Mouse (Mus musculus) thymus, adult 18-20 months (tissue): ENCODE results near the gene Frzb.
"Not testable (repeated sequence)": the region's sequence is repeated elsewhere in the genome, so short reads cannot be mapped to it uniquely, and the experiment has no call there.

Experiments
- DNase-seq, 2 experiments: peaks; one replicate each; pipeline ENCODE4 v3.0.0; 2022; ENCODE audit warnings: mixed read lengths in 2 of 2

Frzb gene

GRCm38 (mm10) chr2:80447291-80447791 lies at the start of gene Frzb:
Gene Frzb, minus strand, starts transcription at chr2:80447625.
- no peak for DNase-seq

GRCm38 (mm10) chr2:80495304-80495703 lies 47.9 kb upstream of the Frzb start:
- not testable (repeated sequence) for DNase-seq

GRCm38 (mm10) chr2:80486851-80487250 lies 39.4 kb upstream of the Frzb start:
- DNase-seq, result no peak

DNA sequence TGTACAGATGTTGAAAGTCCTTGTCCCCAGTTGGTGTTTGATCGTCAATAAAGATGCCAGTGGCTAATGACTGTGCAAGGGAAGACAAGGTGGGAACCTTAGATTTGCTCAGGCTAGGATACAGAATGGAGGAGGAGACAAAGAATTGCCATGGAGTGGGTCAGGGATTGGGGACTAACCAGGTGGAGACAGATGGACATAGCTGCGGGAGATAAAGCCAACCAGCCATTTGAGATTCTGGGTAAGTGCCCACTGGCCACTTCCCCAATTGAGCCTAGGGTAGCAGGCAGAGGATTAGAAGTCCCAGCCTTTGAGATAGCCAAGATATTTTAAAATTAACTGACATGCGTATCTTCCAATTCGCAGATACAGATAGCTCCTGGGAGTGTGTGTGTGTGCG lies 37.5 kb upstream of the Frzb start:
- DNase-seq, result no peak

- DNase-seq, result no peak
Measured at GRCm38 (mm10) chr2:80475831-80476230, 28.4 kb upstream of the Frzb start.

DNA sequence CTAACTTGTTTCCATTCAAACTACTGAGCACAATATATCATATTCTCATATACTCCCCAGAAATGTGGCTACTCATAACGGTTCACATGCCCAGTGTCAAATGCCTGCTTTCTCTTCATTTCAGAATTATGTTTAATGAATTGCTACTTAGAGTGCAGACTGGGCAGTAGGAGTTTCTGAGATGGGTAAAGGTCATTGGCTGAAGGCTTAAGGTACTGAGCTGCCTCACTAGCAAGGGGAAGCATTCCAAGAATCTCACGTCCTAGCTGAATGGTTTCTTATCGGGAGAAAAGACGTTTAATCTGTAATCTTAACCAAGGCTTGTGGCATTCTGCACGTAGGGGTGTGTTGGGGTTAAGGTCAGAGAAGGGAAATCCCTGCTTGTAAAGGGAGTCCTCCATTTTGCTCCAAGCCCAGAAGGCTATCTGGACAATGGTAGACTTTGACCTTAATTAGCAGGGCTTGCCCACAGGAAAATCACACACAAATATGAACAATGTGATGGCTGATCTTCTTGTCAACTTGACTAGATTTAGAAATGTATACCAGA lies 26.9 kb upstream of the Frzb start:
- DNase-seq, result no peak

- no peak for DNase-seq
Measured at GRCm38 (mm10) chr2:80465991-80466821, 18.8 kb upstream of the Frzb start.

GRCm38 (mm10) chr2:80461827-80462226 lies 14.4 kb upstream of the Frzb start:
- DNase-seq, result no peak

DNA sequence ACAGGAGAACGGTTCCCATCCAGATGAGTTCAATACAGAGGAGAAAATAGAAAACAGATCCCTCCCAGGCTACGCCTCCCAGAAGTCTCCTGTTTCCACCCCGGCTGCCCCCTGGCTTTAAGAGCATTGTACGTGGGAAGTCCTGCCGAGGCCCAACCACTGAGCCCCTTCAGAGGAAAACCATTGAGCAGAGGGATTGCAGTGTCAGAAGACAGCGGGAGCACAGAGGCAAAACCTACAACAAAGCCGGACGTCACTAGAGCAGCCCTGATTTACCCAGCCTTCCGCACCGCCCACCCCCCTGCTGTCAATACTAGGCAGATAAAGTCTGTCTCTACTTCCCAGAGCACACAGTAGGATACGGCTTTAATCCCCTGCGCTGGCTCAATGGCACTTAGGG lies 806 bp upstream of the Frzb start:
- DNase-seq, result no peak

DNA sequence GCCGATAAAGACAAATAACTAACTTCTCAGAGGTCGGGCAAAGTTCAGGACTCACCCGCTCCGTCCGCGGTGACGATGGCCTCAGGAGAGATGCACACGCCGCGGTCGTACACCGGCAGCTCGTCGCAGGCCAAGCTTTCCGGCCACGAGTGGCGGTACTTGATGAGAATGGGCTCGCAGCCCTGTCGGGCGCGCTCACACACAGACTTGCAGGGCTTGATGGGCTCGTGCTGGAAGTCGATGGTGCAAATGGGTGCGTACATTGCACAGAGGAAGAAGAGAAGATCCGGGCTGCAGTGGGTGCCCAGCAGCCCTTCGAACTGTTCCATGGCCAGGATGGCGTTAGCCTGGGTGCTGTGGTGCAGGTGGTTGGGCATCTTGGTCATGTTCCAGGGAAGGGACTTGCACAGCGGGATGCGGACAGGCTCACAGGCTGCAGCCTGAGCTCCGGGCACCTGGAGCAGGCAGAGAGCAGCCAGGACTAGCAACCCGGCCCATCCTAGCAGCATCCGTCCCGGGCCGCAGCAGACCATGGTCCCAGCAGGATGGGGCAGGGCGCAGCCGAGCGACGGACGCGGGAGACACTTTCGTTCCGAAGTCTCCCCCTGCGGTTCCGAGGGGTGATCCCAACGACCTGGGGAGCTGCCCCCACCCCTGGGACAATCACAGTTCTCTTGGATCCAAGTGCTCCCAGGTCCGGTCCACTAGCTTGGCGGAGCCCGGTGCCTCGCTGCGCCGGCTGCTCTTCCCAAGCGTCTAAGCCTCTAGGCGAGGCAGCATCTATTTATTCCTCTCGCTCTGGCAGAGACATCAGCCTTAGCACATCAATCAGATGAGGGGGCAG lies 895 bp downstream of the Frzb start:
- no peak for DNase-seq

GRCm38 (mm10) chr2:80445926-80446307 lies 1.5 kb downstream of the Frzb start:
- DNase-seq, result no peak

DNA sequence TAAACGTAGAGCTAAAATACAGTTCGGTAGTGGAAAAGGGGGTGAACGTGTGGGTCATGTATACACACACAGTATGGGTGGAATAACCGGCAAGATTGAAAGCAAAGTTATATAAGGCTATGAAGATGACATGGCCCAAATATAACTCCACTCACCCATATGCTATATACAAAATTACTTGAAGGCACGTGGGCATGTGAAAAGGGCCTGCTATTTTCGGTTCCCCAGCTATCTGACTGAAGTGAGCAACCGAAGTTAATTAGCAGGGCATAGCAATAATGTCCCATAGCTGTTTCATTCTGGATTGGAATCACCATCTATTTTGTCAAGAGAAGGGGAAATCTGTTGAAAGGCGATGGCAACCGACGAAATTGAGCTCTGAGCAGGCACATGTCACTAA lies 1.9 kb downstream of the Frzb start:
- DNase-seq, result no peak

DNA sequence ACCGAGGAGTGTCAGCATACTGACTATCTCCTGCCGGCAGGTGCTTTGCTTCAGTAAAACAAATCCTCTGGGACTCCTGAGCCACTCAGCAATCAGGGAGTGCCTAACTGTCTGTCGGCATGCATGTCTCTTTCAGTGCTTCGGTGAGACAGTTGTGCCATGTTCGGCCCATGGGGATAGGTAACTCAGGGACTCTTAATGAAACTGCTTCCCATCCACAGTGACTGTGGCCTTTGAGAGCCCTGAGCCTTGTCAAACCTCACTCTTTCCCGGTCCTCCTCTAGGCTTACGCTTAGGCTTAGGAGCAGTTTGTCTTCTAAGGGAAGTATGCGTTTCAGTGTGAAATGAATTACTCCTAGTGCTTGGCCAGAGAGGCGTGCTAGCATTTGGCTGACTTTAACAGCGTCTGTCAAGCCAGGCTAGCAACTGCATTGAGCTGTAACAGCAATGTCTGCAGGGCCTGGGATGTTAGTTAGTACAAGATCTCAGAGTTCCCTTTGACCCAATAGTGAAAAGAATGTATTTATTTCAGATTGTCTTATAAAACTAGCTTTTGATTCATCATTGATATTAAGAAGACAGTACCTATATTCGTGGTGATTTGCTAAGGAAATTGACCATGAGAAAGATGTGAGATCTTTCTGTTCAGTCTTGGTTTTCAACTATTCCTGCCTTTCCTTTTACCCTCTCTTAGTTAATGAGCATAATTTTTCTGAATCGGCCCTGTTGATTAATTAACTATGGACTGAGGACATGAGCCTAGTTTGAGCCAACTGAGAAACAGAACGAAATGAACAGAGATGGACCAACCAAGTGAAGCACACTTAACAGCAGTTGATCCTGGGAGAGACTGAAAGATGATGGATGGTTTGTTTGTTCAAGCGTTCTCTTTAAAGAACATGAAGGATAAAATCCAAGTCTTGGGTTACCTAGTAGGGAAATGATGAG lies 2.7 kb downstream of the Frzb start:
- no peak for DNase-seq

GRCm38 (mm10) chr2:80443962-80444361 lies 3.5 kb downstream of the Frzb start:
- DNase-seq, result no peak

DNA sequence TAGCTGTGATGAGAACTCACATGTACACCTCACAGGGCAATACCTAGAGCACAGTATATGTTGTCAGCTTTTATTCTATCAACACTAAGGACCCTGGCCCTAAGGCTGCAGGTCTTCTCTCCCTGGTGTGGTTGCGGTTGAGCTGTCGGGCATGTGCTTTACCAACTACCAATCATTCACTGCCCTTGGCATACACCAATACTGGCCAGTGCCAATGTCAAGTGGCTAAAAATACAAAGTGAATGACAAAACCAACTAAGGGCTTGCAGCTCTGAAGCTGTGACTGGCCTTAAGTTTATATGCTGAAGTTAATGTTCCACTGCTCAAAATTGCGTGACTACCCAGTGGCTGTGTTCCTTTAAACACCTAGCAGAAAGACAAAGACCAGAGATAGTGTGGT lies 6.0 kb downstream of the Frzb start:
- DNase-seq, result no peak

- no peak for DNase-seq
Measured at GRCm38 (mm10) chr2:80438854-80439253, 8.6 kb downstream of the Frzb start.

GRCm38 (mm10) chr2:80437401-80437800 lies 10.0 kb downstream of the Frzb start:
- no peak for DNase-seq

GRCm38 (mm10) chr2:80434783-80435572 lies 12.4 kb downstream of the Frzb start:
- no peak for DNase-seq

DNA sequence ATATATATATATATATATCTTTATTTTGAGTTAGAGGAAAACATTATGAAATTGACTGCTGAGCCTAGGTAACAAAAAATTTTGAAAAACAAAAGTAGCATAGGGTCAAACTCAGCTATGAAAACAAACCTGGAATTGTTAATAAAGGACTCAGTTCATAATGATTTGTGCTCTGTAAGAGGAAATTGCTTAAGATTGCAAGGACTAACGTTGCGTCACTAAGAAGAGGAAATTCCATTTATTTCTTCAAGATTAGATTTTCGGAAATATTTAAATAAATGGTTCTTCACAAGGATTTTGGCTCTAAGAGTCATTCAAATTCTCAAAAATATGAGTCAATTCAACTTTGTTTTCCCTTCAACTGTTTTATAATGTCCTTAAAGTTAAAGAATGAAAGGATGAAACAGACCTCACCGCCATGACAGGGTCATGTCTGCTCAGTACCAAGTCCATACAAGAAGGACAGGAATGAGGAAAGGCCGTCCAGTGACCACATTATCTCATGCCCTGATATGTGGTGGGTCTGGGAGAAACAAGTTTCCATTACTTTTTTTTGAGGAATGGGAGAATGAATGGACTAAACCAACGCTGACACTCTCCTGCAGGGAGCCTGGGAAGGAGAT lies 14.1 kb downstream of the Frzb start:
- DNase-seq, result no peak

DNA sequence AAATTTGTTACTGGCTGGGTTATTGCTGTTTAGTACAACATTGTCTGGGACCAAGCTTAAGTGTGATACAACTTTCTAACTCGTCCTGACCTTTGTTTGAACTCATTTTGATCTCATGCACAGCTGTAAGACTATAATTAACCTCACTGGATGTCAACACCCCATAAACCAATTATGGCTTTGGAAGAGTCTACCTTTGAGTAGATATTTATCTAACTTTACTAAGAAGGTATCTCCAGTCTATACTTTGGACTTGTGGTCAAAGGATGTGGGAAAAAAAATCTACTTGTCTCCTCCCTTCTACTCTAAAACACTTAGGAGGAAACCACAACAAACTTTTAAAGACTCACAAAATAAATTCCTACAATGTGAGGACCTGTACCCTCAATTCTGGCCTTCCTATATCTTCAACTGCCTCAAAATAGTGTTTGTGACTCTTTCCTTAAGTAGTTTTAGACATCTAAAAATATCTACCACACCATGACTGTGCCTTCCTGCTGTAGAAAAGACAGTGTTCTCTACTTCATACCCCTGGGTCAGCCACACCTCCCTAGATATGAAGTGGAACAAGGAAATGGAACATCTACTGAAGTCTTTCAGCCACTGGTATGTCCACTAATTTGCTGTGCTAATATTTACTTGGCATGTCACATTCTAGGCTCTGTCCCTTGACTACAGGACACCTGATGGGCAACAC lies 16.9 kb downstream of the Frzb start:
- no peak for DNase-seq
